Mouse (Mus musculus): ENCODE data around the gene Gm11564. TPM values are rescaled to one million over a fixed set of nuclear protein-coding genes. Genes with fewer than 3 reads are reported as not detected.
"Not testable (repeated sequence)": the region's sequence is repeated elsewhere in the genome, so short reads cannot be mapped to it uniquely, and the experiment has no call there.

Gene Gm11564
- total and polyA plus RNA-seq, 3 experiments = not detected

- no peak within 1 kb of the TSS for H3K9ac ChIP-seq (ENCODE audit: insufficient read depth, low read depth)
- dilution Hi-C loops (cut with MboI; ENCODE audit: extremely low pct_ligation_motif_present, extremely low pct_unique_long_range_greater_than_20kb, low sequenced_read_pairs) = no loop called here
- no peak for TF ChIP-seq MYC (IDR thresholded peaks at IDR 0.05; ENCODE audit: low read depth, low read length)
- no peak for TF ChIP-seq BHLHE40 (IDR thresholded peaks at IDR 0.05; ENCODE audit: low read depth, low read length)
- TF ChIP-seq EP300 (IDR thresholded peaks at IDR 0.05; ENCODE audit: low read length) = no peak
- TF ChIP-seq GABPA (IDR thresholded peaks at IDR 0.05; ENCODE audit: insufficient replicate concordance, low read depth, low read length) = no peak
- TF ChIP-seq JUN (IDR thresholded peaks at IDR 0.05; ENCODE audit: insufficient read depth, low read depth, low read length) = no peak
- TF ChIP-seq MXI1 (IDR thresholded peaks at IDR 0.05; ENCODE audit: low read depth, low read length) = no peak
- no peak for TF ChIP-seq PAX5 (IDR thresholded peaks at IDR 0.05; ENCODE audit: low read length)
- TF ChIP-seq ZMIZ1 (IDR thresholded peaks at IDR 0.05; ENCODE audit: low read depth, low read length) = no peak
- no peak for TF ChIP-seq RAD21 (IDR thresholded peaks at IDR 0.05; ENCODE audit: low read depth, low read length)
- no peaks in the 10 kb centered on the region for H3K9me3 ChIP-seq (replicated peaks; ENCODE audit: low read length)
- DNase-seq (ENCODE audit: extremely low read depth) = no peak
- no peak within 1 kb of the TSS for H3K4me2 ChIP-seq (ENCODE audit: insufficient read depth, low read depth, poor library complexity, severe bottlenecking)
- no peaks in the 10 kb centered on the region for H3K4me1 ChIP-seq (ENCODE audit: control insufficient read depth in 1 of 2, insufficient read depth in 2 of 2)
- H3K27ac ChIP-seq (ENCODE audit: insufficient read depth, low read depth) = no peak within 1 kb of the TSS
- H3K36me3 ChIP-seq (replicated peaks in 1 of 2; ENCODE audit: control insufficient read depth in 1 of 2, insufficient read depth in 1 of 2, low read length in 1 of 2) = no peaks in the 10 kb centered on the region
- no peaks in the 10 kb centered on the region for H3K79me2 ChIP-seq (replicated peaks; ENCODE audit: control insufficient read depth, extremely low read depth, insufficient read depth, poor library complexity, severe bottlenecking)
- H3K27me3 ChIP-seq (replicated peaks) = peaks cover 64% of the 10 kb centered on the region
- in situ Hi-C loops (cut with MboI; ENCODE audit: low pct_ligation_motif_present, low pct_unique_long_range_greater_than_20kb, low sequenced_read_pairs) = no loop called here
- no peak within 1 kb of the TSS for H3K4me3 ChIP-seq (replicated peaks in 1 of 3; ENCODE audit: low read depth in 2 of 3, low read length in 2 of 3, poor library complexity in 1 of 3)
These were observed 34.9 kb downstream of the Gm11564 start, which contains the start of gene Krtap4-8 for GRCm38 (mm10) chr11:99780604-99781003. Gene Krtap4-8, minus strand, starts transcription at chr11:99780704.

- no peak overlapping the region for H3K4me2 ChIP-seq (ENCODE audit: insufficient read depth, low read depth, poor library complexity, severe bottlenecking)
- in situ Hi-C loops (cut with MboI; ENCODE audit: low pct_ligation_motif_present, low pct_unique_long_range_greater_than_20kb, low sequenced_read_pairs) = no loop called here
- TF ChIP-seq EP300 (IDR thresholded peaks at IDR 0.05; ENCODE audit: low read length) (no peak), RAD21 (IDR thresholded peaks at IDR 0.05; ENCODE audit: low read depth, low read length) (no peak), ZKSCAN1 (IDR thresholded peaks at IDR 0.05; ENCODE audit: borderline replicate concordance, low read depth, low read length) (no peak), PAX5 (IDR thresholded peaks at IDR 0.05; ENCODE audit: low read length) (no peak), ELF1 (IDR thresholded peaks at IDR 0.05; ENCODE audit: low read depth, low read length) (no peak), KAT2A (IDR thresholded peaks at IDR 0.05; ENCODE audit: insufficient replicate concordance, low read length) (no peak), GABPA (IDR thresholded peaks at IDR 0.05; ENCODE audit: insufficient replicate concordance, low read depth, low read length) (no peak), NRF1 (IDR thresholded peaks at IDR 0.05; ENCODE audit: low read depth, low read length) (no peak), TCF12 (IDR thresholded peaks at IDR 0.05; ENCODE audit: low read depth, low read length) (no peak), POLR2A (IDR thresholded peaks at IDR 0.05; ENCODE audit: low read depth, low read length) (no peak), RCOR1 (conservative IDR thresholded peaks at IDR 0.05; ENCODE audit: low read depth, low read length) (no peak), POLR2AphosphoS2 (IDR thresholded peaks at IDR 0.05; ENCODE audit: low read depth, low read length) (no peak), JUND (conservative IDR thresholded peaks at IDR 0.05; ENCODE audit: low read depth, low read length) (no peak), USF1 (IDR thresholded peaks at IDR 0.05; ENCODE audit: low read depth, low read length) (no peak), SIN3A (IDR thresholded peaks at IDR 0.05; ENCODE audit: low read length) (no peak), MYC (IDR thresholded peaks at IDR 0.05; ENCODE audit: low read depth, low read length) (no peak)
- H3K4me3 ChIP-seq (replicated peaks in 1 of 3; ENCODE audit: low read depth in 2 of 3, low read length in 2 of 3, poor library complexity in 1 of 3) = no peak overlapping the region
- dilution Hi-C loops (cut with MboI; ENCODE audit: extremely low pct_ligation_motif_present, extremely low pct_unique_long_range_greater_than_20kb, low sequenced_read_pairs) = no loop called here
- no peak overlapping the region for H3K9ac ChIP-seq (ENCODE audit: insufficient read depth, low read depth)
- H3K9me3 ChIP-seq (replicated peaks; ENCODE audit: low read length) = no peaks in the 10 kb centered on the region
- no peaks in the 10 kb centered on the region for H3K4me1 ChIP-seq (ENCODE audit: control insufficient read depth in 1 of 2, insufficient read depth in 2 of 2)
- peaks cover 77% of the 10 kb centered on the region for H3K27me3 ChIP-seq (replicated peaks)
- no peak overlapping the region for H3K27ac ChIP-seq (ENCODE audit: insufficient read depth, low read depth)
- H3K36me3 ChIP-seq (replicated peaks in 1 of 2; ENCODE audit: control insufficient read depth in 1 of 2, insufficient read depth in 1 of 2, low read length in 1 of 2) = no peaks in the 10 kb centered on the region
- no peak for DNase-seq (ENCODE audit: extremely low read depth)
- no peaks in the 10 kb centered on the region for H3K79me2 ChIP-seq (replicated peaks; ENCODE audit: control insufficient read depth, extremely low read depth, insufficient read depth, poor library complexity, severe bottlenecking)
These were observed 37.1 kb downstream of the Gm11564 start for GRCm38 (mm10) chr11:99778401-99778800.

GRCm38 (mm10) chr11:99772813-99773212, 42.7 kb downstream of the Gm11564 start, which contains the start of gene Gm11595:
Gene Gm11595, minus strand, starts transcription at chr11:99772913.
- dilution Hi-C loops (cut with MboI; ENCODE audit: extremely low pct_ligation_motif_present, extremely low pct_unique_long_range_greater_than_20kb, low sequenced_read_pairs); H3K27ac ChIP-seq (ENCODE audit: insufficient read depth, low read depth); H3K36me3 ChIP-seq (replicated peaks in 1 of 2; ENCODE audit: control insufficient read depth in 1 of 2, insufficient read depth in 1 of 2, low read length in 1 of 2); DNase-seq (ENCODE audit: extremely low read depth); H3K79me2 ChIP-seq (replicated peaks; ENCODE audit: control insufficient read depth, extremely low read depth, insufficient read depth, poor library complexity, severe bottlenecking); in situ Hi-C loops (cut with MboI; ENCODE audit: low pct_ligation_motif_present, low pct_unique_long_range_greater_than_20kb, low sequenced_read_pairs); H3K4me2 ChIP-seq (ENCODE audit: insufficient read depth, low read depth, poor library complexity, severe bottlenecking); H3K4me1 ChIP-seq (ENCODE audit: control insufficient read depth in 1 of 2, insufficient read depth in 2 of 2); H3K4me3 ChIP-seq (replicated peaks in 1 of 3; ENCODE audit: low read depth in 2 of 3, low read length in 2 of 3, poor library complexity in 1 of 3); H3K9ac ChIP-seq (ENCODE audit: insufficient read depth, low read depth); H3K9me3 ChIP-seq (replicated peaks; ENCODE audit: low read length): not testable (repeated sequence)
- H3K27me3 ChIP-seq (replicated peaks) = peaks cover 69% of the 10 kb centered on the region
